In the genomic region with DNA sequence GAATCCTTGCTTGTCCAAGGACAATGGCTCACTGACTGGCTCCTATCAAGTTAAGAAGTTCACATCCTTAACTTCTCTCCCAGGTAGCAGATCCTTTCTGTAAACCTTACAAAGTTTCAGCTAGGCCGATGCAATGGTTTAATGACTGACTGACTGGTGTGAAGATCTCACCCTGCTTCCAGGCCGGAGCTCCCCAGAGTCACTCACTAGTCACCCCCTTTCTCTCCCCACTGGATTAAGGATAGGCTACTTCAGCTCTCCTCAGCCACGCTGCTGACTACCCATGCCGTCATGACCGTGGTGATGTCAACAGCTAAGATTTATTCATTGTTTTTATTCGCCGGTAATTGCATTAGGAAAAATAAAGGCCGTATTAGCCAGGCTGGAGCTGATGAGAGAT, we compare ENCODE assay signal across 27 mouse cellular contexts.
A peak's percentile ranks its signal among the peaks of the same experiment; 100 is the strongest.
DNase-seq lines count a peak whose midpoint lies in the region; ATAC-seq and TF ChIP-seq lines count a peak whose summit lies in the region.
"Had no signal": no experiment of that assay in that cellular context is flagged by ENCODE, and none has a peak within 500 bp of the region (broad histone marks: within the 10 kb centered on the region; RNA-seq: fewer than 3 reads in every experiment).

No protein-coding gene starts in this region.

- H3K36me3 ChIP-seq in midbrain, embryonic 10.5 days: no peaks in the 10 kb centered on the region
- no peaks in the 10 kb centered on the region for H3K36me3 ChIP-seq in midbrain, embryonic 14.5 days (ENCODE audit: control insufficient read depth, insufficient read depth, low read length)
- H3K36me3 ChIP-seq in limb, embryonic 10.5 days: no peaks in the 10 kb centered on the region
- no peaks in the 10 kb centered on the region for H3K36me3 ChIP-seq in liver, postnatal 0 days (replicated peaks; ENCODE audit: insufficient read depth, low read length)
- H3K36me3 ChIP-seq: forebrain, embryonic 12.5 days; limb, embryonic 12.5 days; liver, embryonic 15.5 days; lung, embryonic 15.5 days; midbrain, embryonic 15.5 days; neural tube, embryonic 12.5 days had no signal

- no peak for TF ChIP-seq CTCF in liver, postnatal 0 days (IDR thresholded peaks at IDR 0.05; ENCODE audit: low read depth)

- peak overlapping the region; percentile 42; the same call in 1 of the 2 replicates for H3K27ac ChIP-seq in midbrain, embryonic 10.5 days (replicated peaks)
- no peak overlapping the region for H3K27ac ChIP-seq in midbrain, embryonic 14.5 days (replicated peaks; ENCODE audit: low read depth, low read length)
- H3K27ac ChIP-seq in brown adipose tissue, adult 24 weeks (replicated peaks; ENCODE audit: low read depth, low read length): peak overlapping the region; percentile 1
- H3K27ac ChIP-seq in limb, embryonic 10.5 days: no peak overlapping the region
- no peak overlapping the region for H3K27ac ChIP-seq in liver, postnatal 0 days (ENCODE audit: low read depth)
- H3K27ac ChIP-seq: forebrain, embryonic 12.5 days; hindbrain, embryonic 14.5 days; limb, embryonic 12.5 days; liver, embryonic 15.5 days; lung, embryonic 15.5 days; midbrain, embryonic 15.5 days; neural tube, embryonic 12.5 days had no signal

- H3K4me2 ChIP-seq in midbrain, embryonic 14.5 days (ENCODE audit: low read length): no peak overlapping the region
- no peak overlapping the region for H3K4me2 ChIP-seq in liver, postnatal 0 days (ENCODE audit: low read depth, low read length)
- H3K4me2 ChIP-seq: forebrain, embryonic 12.5 days; hindbrain, embryonic 14.5 days; limb, embryonic 12.5 days; liver, embryonic 15.5 days; lung, embryonic 15.5 days; midbrain, embryonic 15.5 days; neural tube, embryonic 12.5 days had no signal

- ATAC-seq in midbrain, embryonic 14.5 days (ENCODE audit: low FRiP score, low TSS enrichment): no peak
- no peak for ATAC-seq in liver, postnatal 0 days
- ATAC-seq: forebrain, postnatal 0 days; intestine, postnatal 0 days; midbrain, embryonic 15.5 days had no signal

- peak; percentile 68 for DNase-seq in heart, adult 11 months
- no peak for DNase-seq in heart, postnatal 36 days
- DNase-seq in midbrain, embryonic 10.5 days (ENCODE audit: low spot score): no peak
- DNase-seq in midbrain, embryonic 14.5 days: no peak
- DNase-seq in adrenal gland, adult 8-10 months: peak; percentile 49
- DNase-seq in limb, embryonic 10.5 days (ENCODE audit: low spot score): no peak
- no peak for DNase-seq in liver, postnatal 0 days
- DNase-seq: cerebellum, adult 11-12 months; cerebellum, adult 9-11 months; forebrain, postnatal 0 days; gastrocnemius, postnatal 14 days; heart, adult 18-20 months; kidney, adult 9 months; kidney, postnatal 14 days; layer of hippocampus, adult 9-11 months; lung, postnatal 4 days; right cerebral cortex, postnatal 4 days had no signal

- H3K27me3 ChIP-seq in midbrain, embryonic 10.5 days (ENCODE audit: low read depth, poor library complexity, severe bottlenecking): no peaks in the 10 kb centered on the region
- H3K27me3 ChIP-seq in midbrain, embryonic 14.5 days (ENCODE audit: control insufficient read depth, insufficient read depth, low read length): no peaks in the 10 kb centered on the region
- no peaks in the 10 kb centered on the region for H3K27me3 ChIP-seq in limb, embryonic 10.5 days (ENCODE audit: low read depth, poor library complexity, severe bottlenecking)
- H3K27me3 ChIP-seq in liver, postnatal 0 days (ENCODE audit: insufficient read depth, low read length): no peaks in the 10 kb centered on the region
- H3K27me3 ChIP-seq: forebrain, embryonic 12.5 days; limb, embryonic 12.5 days; liver, embryonic 15.5 days; lung, embryonic 15.5 days; megakaryocyte, embryonic 14.5 days; midbrain, embryonic 15.5 days; neural tube, embryonic 12.5 days had no signal

- no peak overlapping the region for H3K9ac ChIP-seq in midbrain, embryonic 14.5 days (replicated peaks; ENCODE audit: low read length)
- no peak overlapping the region for H3K9ac ChIP-seq in liver, postnatal 0 days (replicated peaks)
- H3K9ac ChIP-seq: forebrain, embryonic 12.5 days; forebrain, postnatal 0 days; hindbrain, embryonic 14.5 days; limb, embryonic 12.5 days; liver, embryonic 15.5 days; lung, embryonic 15.5 days; midbrain, embryonic 15.5 days; neural tube, embryonic 12.5 days had no signal

- no peaks in the 10 kb centered on the region for H3K9me3 ChIP-seq in midbrain, embryonic 10.5 days (replicated peaks)
- no peaks in the 10 kb centered on the region for H3K9me3 ChIP-seq in midbrain, embryonic 14.5 days (ENCODE audit: control insufficient read depth, low read length)
- no peaks in the 10 kb centered on the region for H3K9me3 ChIP-seq in limb, embryonic 10.5 days (replicated peaks)
- H3K9me3 ChIP-seq in liver, postnatal 0 days (ENCODE audit: low read length): no peaks in the 10 kb centered on the region
- H3K9me3 ChIP-seq: forebrain, embryonic 12.5 days; limb, embryonic 12.5 days; liver, embryonic 15.5 days; lung, embryonic 15.5 days; megakaryocyte, embryonic 14.5 days; midbrain, embryonic 15.5 days; neural tube, embryonic 12.5 days had no signal

- WGBS in midbrain, embryonic 10.5 days: 84% methylated on average over 8 of the region's 8 CpGs
- 80% methylated on average over 8 of the region's 8 CpGs for WGBS in midbrain, embryonic 14.5 days
- WGBS in limb, embryonic 10.5 days: 59% methylated on average over 8 of the region's 8 CpGs
- WGBS in liver, postnatal 0 days (ENCODE audit: insufficient replicate concordance): 79% methylated on average over 8 of the region's 8 CpGs

- intact Hi-C loops in heart, postnatal 36 days (cut with DNase I): no loop called here

- H3K4me3 ChIP-seq in midbrain, embryonic 10.5 days: no peak overlapping the region
- no peak overlapping the region for H3K4me3 ChIP-seq in midbrain, embryonic 14.5 days (replicated peaks; ENCODE audit: low read depth, low read length)
- H3K4me3 ChIP-seq in brown adipose tissue, adult 24 weeks (ENCODE audit: insufficient read depth, low read depth, low read length): no peak overlapping the region
- no peak overlapping the region for H3K4me3 ChIP-seq in limb, embryonic 10.5 days
- no peak overlapping the region for H3K4me3 ChIP-seq in liver, postnatal 0 days (ENCODE audit: low read depth, low read length)
- H3K4me3 ChIP-seq: forebrain, embryonic 12.5 days; limb, embryonic 12.5 days; liver, embryonic 15.5 days; lung, embryonic 15.5 days; megakaryocyte, embryonic 14.5 days; midbrain, embryonic 15.5 days; neural tube, embryonic 12.5 days had no signal

- peaks cover 78% of the 10 kb centered on the region for H3K4me1 ChIP-seq in midbrain, embryonic 10.5 days
- peaks cover 28% of the 10 kb centered on the region for H3K4me1 ChIP-seq in midbrain, embryonic 14.5 days (ENCODE audit: control insufficient read depth, insufficient read depth, low read length)
- peaks cover 31% of the 10 kb centered on the region for H3K4me1 ChIP-seq in brown adipose tissue, adult 24 weeks (ENCODE audit: control insufficient read depth, insufficient read depth, insufficient read length, low read length)
- peaks cover 51% of the 10 kb centered on the region for H3K4me1 ChIP-seq in limb, embryonic 10.5 days
- peaks cover 15% of the 10 kb centered on the region for H3K4me1 ChIP-seq in liver, postnatal 0 days (ENCODE audit: insufficient read depth)

- no peak for TF ChIP-seq EP300 in liver, postnatal 0 days (IDR thresholded peaks at IDR 0.05; ENCODE audit: low read depth)

Comparison
In these comparisons a context has a peak if more than half of its experiments do, and no peak if none do; other contexts are left out.
1. DNase-seq: peak in heart, adult 11 months (single experiment) and adrenal gland, adult 8-10 months (single experiment); none in heart, postnatal 36 days (0 of 2), midbrain, embryonic 10.5 days (single experiment), midbrain, embryonic 14.5 days (single experiment), limb, embryonic 10.5 days (single experiment) and liver, postnatal 0 days (single experiment).
2. H3K27ac ChIP-seq: peak in midbrain, embryonic 10.5 days (single experiment) and brown adipose tissue, adult 24 weeks (single experiment); none in midbrain, embryonic 14.5 days (single experiment), limb, embryonic 10.5 days (single experiment) and liver, postnatal 0 days (single experiment).